Mouse (Mus musculus): ENCODE measurements at regions not wholly inside any gene's neighbourhood (a gene's known extent, or its start where the extent isn't known, plus 50 kb on each side); places are given as distances from the start of the nearest gene placed in this dataset.

GRCm38 (mm10) chr11:56146708-56147107 is 105.9 kb upstream of the Nmur2 start:
- TF ChIP-seq EP300 (IDR thresholded peaks at IDR 0.05; ENCODE audit: low read depth): no peak
- no peak for TF ChIP-seq CTCF (IDR thresholded peaks at IDR 0.05; ENCODE audit: low read depth)
